Mouse (Mus musculus): ENCODE data around the gene Trip12. TPM values are rescaled to one million over a fixed set of nuclear protein-coding genes. Genes with fewer than 3 reads are reported as not detected.

The Trip12 gene
- total RNA-seq, 2 experiments from 2014 or later = 178 to 197 TPM

DNA sequence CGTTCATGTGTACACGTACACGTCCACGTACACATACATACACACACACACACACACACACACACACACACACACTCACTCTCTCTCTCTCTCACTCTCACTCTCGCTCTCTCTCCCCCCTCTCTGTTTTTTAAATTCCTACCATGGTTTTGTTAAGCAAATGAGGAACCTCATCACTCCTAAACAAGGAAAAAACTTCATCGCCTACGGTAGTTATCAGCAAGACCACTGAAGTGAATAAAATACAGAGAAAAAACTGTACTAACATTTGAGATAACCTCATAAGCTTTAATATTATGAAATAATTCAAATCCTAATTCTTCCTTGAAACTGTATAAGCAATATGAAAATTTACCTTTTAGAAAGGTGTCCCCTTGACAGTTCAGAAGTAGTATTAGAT lies 45.0 kb downstream of the Trip12 start:
- DNase-seq (ENCODE audit: low spot score) = no peak

DNA sequence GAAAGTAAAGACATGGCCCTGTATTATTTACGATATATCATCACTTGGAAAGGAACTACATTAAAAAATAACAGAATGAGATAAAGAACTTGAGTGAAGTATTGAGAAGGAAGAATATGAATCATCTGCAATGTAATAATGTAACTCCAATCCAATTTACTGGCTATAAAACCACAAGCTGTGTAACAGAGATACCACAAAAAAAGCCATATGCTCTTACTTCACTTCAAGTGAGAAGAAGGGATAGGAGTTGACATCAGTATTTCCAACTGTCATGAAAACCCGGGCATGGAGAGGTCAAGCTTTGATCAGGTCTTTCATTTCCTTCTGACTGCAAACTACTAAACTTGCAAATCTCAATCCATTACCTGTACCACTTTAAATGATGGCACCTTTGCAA lies 48.9 kb downstream of the Trip12 start:
- DNase-seq (ENCODE audit: low spot score) = no peak

DNA sequence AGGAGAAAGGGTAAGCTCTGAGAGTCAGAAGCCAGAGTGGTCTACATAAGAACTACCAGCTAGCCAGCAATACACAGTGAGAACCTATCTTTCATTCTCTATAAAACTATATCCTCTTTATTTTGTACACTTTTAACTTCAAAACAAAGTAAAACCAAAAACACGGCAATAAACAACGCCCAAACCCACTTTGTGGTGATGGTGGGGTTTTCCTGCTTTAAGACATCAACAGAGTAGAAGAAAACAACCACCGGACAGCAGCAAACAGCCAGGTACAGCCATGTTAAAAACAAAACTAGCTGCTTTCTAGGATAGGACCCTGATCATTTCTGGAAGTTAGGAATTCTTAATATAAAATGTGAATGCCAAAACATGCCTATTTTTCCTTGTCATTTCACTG lies 59.7 kb downstream of the Trip12 start:
- DNase-seq (ENCODE audit: low spot score) = no peak

DNA sequence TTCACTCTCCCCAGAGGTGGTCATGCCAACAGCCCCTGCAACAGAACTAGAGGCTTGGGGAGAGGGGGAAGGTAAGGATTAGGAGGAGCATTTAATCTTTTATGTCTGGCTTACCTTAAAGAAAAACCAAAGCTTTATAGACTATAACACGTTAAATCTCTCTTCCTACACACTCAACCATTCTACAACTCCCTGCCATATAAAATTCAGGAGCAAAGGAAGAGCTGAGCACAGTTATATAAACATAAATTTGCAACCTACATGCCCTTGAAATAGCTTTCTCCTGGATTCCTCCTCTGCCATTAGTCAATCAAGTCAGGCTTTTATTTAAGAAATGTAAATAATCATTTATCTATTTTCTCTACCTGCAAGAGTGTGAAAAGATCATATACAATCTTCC lies 62.9 kb downstream of the Trip12 start:
- DNase-seq (ENCODE audit: low spot score) = no peak

DNA sequence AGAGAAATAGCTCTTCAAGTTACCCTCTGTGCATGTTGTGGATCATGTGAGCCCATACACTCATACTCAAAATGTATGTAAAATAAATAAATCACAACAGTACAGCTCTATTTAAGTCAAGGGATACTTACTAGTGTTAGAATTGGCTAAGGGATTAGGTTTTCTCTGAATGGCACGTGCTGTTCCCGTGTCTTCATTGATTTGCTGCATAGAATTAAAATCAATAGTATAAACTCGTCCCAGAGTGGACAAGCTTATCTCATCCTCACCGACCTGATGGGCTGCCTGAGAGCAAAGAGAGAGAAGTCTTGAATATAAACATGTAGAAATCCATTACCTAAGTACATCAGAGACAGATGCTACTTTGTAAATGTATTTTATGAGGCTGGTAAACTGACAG lies 81.5 kb downstream of the Trip12 start:
- DNase-seq (ENCODE audit: low spot score) = no peak

DNA sequence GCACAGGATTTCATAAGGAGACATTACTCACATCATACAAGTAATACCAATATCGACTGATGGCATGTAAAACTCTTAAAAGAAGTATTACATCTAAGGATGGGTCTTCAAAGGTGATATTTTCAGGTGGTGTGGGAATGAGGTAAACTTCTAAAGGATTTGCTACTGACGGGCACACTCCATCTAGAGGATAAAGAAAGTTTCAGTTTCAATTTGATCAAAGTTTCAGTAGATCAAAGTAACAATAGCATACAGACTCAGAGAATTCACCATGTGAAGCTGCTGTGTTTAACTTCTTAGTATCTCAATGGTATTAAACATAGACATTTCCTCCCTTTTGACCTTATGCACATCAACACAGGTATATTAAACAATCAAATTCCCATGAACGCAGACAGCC lies 98.2 kb downstream of the Trip12 start:
- no peak for DNase-seq (ENCODE audit: low spot score)

DNA sequence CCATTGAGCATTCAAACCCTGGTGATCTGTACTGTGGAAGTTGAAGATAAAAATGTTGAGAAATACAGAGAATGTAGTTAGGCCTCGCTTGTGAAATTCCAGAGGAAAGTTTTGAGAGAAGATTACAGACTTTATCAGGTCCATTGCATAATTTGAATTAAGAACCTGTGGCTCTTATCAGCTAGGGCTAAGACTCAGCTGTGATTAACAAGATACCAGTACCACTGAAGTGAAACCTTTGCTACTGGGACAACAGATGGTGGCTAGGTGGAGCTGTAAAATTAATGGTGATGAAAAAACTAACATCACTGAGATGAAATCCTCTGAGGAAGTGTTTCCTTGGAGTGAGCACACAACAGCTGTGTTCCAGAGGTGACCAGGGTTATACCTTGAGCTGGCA lies 100.2 kb downstream of the Trip12 start:
- no peak for DNase-seq (ENCODE audit: low spot score)

DNA sequence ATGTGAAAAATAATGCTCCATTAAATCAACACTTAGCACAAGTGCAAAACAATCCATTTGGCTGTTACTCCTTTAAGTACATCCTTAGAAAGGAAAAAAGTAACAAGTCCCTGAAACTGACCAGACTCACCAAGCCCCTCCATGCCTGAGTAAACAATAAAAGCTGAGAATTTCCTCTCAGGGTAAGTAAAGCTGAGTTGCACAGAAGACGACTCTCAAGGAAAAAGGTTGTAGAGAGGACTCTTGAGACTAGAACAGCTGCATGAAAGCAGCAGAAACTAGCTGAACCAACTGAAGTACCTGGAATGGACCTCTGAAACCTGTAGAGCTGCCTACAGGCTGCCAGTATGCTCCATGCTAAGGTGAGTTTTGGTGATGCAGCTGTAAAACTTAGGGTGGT lies 103.2 kb downstream of the Trip12 start:
- DNase-seq (ENCODE audit: low spot score) = no peak

DNA sequence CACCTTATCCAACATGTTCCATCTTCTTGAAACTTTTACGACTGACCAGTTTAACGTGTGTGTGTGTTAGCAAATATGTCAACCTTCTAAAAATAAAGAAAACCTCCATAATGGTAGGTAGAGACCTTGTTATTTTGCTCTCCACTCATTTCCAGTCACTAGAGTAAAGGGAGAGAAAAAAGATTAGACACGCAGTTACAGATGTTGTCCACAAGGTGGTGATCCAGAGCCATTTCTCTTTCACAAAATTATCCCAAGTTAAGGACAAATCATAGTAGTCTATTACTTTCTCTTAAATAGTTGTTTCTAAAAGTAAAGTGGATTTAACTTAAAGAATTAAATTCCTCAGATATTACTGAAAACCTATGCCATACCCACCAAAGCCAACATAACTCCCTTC lies 106.5 kb downstream of the Trip12 start:
- peak; percentile 13 for DNase-seq (ENCODE audit: low spot score)

DNA sequence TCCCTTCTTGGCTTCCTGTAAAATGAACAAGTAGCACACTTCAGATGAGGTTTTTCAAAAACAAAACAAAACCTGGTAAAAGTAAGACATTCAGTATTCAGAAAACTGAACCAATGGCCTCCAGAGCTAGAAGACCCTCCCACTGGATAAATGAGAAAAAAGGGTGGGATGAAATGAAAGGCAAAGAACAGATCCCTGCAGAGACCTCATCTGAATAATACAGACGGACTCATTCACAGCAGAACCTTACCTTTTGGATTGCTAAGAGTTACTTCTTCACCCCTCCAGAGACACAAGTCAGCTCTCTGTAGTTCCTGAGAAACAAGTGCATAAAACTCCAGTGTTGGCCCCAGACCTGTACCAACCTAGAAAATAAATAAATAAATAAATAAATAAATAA lies 108.6 kb downstream of the Trip12 start:
- DNase-seq (ENCODE audit: low spot score) = no peak

DNA sequence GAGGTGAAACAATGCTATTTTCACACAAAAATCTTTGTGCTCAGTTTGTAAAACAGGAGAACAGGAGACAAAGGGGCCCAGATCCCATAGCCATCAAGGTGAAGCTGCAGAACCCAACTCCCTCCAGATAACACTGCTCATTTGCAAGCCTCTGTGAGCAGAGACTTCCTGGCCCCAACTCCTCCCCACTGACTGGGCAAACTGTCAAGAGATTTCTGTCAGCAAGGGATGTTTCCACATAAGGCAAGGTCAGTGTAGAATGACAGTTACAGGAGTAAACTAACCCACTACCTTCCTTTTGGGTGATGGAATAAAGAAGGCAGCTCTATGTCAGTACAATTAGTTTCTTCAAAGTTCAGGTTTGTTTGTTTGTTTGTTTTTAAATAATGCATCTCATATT lies 117.5 kb downstream of the Trip12 start:
- peak; percentile 16 for DNase-seq (ENCODE audit: low spot score)

DNA sequence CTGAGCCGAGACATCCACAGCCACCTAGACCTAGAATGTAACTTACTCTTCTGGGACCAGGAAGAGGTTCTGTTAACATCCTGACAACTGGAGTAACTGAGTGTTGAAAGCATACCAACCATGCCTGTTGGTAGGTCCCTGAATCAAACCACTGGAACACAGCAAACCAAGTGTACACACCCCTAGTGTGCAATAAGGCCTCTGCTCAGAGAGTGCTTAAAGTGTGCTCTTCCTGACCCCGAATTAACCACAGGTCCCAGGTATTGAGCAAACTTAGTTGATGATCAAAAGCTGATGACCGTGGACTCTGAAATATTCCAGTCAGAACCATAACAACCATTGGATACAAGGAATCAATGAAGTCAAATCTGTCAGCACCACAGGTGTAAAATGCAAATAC lies 117.9 kb downstream of the Trip12 start:
- no peak for DNase-seq (ENCODE audit: low spot score)

DNA sequence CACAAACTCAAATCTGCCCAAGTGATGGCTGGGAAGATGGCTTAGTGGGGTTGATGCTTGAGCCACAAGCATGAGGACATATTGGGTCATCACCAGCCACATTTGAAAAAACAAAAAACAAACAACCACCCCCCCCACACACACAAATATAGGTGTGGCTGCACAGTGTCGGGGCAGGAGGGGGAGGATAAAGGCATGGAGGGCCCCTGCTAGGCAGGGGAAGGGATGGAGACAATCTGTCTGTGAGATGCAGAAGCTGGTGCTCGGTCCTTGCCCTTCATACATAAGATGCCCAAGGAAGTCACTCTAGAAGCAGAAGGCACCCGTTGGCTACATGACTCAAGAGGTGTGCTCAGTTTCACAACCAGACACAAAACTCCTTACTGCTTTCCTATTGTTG lies 118.4 kb downstream of the Trip12 start:
- DNase-seq (ENCODE audit: low spot score) = no peak

DNA sequence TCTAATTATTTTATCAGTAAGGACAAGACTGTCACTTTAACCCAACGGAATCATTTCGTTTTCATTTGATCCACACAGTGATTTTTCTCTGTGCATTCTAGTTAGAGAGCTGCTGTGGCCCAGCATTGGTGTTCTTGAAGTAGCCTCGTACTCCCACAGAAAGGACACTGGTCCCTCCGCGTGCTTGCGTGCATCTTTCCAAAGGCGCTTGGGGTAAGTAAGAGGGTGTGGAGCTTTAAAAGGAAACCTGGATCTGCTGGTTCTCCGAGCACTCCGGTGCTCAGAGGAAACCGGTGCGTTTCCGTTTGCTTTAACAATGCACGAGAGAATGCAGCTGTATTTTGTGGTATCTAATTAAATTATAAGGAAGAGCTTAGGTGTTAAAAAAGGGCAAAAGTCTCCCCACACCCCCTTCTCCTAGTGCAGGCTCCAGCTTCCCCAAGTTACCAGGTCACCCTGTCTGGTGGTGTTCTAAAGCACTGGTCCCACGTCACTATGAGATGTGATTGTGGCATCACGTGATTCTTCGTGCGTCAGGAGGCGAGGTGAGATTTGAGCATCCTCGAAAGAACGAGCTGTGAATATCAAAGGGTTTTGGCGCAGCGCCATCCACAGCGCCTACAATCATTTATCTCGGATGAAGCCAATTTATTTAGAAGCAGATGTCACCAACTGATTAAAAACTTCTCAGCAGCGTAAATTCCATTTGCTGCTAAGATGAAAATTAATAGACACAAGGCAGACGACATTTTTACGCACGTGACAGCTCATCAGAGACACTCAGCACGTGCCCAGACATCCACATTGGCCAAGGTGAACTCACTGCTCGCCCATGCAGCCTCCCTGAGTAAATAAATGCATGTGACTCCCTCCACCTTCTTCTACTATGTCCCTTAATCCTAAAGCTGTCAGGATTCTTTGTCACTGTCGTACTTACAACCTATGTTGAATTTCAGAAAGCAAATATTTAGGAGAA lies 130.2 kb downstream of the Trip12 start:
- DNase-seq (ENCODE audit: low spot score) = no peak

DNA sequence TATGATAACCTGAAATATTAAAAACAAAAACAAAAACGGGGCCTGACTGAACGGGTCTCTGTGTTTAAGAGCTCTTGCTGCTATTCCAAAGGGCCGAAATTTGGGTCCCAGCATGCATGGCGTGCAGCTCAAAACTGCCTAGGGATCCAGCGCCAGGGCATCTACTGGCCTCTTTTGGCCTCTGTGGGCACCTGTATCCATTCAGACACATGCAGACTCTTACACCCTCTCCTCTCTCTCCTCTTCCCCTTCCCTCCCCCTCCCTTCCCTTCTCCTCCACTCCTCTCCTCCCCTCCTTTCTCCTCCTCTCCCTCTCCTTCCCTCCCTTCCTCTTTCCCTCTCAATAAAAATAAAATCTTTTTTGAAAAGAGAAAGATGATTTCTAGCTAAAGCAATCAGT lies 130.9 kb downstream of the Trip12 start:
- DNase-seq (ENCODE audit: low spot score) = no peak

DNA sequence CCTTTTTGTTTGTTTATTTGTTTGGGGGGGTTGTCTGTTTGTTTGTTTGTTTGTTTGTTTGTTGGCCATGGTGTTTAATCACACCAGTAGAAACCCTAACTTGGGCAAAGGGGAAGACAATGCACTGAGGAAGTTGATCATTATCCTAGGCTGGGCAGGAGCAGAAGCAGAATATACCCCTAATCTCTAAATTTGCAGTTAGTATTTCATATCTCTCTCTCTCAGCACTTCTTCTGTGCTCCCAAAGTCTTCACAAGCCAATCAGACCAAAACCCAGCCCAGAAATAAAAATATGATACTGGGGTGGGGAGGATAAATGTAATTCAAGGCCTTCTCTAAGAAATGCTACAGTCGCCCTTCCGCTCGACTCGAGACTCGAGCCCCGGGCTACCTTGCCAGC lies 140.1 kb downstream of the Trip12 start:
- no peak for DNase-seq (ENCODE audit: low spot score)

DNA sequence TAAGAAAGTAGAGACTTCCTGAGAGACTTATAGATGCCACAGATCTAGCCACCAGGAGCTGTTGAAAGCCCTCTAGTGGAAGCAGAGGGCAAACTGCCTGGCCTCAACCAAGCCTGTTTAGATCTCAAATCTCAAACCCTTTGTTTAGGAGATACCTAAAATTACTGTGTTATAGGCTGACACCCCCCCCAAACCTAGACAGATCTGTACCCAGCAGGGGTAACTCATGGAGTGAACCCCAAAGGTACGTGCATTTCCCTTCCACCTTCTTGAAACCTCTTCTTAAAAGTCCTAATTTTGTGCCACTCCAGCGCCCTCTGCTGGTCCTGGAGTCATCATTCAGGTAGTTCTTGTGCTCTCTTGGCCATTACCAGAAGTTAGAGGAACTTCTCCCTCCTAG lies 143.2 kb downstream of the Trip12 start:
- no peak for DNase-seq (ENCODE audit: low spot score)

DNA sequence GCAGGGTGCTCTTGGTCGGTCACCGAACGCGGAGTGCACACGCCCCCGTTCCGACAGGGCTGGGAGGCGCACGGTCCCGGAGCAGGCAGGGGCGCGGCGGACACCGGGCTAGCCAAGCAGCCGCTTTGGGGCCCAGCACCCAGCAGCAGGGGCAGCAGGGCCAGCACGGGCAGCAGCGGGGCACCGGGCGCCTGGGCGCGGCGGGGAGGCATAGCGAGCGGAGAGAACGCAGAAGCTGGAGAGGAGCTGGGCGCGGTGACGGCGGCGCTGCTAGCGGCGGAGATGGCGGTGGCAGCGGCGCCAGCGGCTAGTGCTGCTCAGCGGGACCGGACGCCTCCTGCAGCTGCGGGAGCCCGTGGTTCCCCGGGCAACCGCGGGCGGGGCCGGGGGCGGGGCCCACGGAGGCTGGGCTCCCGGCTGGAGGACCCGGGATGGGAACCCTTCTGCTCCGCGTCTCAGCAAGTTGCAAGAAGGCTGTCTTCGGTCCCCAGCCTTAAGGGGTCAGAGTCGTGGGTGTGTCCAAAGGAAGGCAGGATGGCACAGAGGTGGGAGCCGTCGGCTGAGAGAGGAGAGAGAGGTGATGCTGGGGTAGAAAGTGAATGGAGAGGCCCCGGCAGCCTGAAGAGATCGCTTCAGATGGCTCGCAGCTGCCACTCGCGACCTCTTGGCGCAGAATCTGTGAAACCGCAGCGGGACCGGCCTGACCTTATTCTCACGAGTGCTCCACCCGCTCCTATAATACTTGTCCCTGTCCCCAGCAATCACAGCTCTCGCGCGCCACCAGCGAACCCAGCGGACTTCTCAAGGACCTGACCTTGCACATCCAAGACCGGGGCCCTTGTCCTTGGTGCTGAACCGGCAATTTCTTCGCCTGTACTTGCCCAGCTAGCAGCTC lies 144.6 kb downstream of the Trip12 start, which contains the start of gene Dner:
Dner (minus strand) TSS at position 705 of the 895 bp plus-strand sequence.
- peak; percentile 28 for DNase-seq (ENCODE audit: low spot score)

DNA sequence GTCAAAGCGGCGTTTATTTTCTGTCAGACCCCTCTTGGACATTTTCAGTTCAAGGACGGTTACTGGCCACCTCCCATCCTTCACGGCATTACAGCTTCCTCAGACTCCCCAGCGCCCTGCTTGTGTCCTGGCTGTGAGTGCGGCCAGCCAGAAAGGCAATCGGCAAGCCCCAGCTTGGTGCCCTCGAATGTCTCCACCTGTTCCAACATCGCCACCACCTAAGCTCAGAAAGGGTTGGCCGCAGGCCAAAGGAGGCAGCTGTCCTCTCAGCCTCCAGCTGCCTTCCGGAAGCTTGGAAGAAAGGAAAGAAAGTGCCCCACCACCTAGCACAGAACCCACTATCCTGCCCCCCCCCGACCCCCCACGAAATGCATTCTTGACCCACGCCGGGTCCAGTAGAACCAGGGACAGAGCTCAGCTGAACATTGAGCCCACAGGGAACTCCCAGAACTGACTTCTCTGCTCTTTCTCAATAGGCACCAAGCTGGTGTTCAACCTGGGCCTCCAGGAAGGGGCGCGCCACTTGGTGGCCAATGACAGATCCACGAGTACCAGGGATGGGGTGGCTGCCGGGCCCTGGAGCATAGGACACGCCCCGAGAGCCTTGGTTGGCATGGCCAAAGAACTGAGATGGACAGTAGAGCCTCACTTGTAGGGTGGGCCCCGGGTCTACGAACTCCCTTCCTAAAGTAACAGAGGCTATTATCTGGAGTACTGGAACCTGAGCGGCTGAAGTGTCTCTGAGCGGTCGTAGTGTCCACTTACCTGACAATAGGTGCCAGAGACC lies 145.4 kb downstream of the Trip12 start:
- no peak for DNase-seq (ENCODE audit: low spot score)

DNA sequence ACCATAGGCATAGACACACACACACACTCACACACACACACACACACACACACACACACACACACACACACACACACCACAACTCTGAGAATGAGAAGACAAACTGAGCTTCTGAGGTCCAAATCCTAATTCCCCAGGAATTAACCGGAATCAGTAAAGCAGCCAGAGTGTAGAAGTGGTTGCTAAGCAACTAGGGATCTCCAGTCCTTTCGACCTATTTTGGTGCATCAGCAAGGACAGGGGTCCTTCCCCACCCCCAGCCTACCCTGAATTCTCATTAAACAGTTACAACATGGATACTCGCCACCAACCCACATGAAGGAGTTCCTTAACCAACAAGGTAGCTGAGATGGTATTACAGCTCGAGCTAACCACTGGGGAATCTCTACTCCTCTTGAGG lies 162.4 kb downstream of the Trip12 start:
- no peak for DNase-seq (ENCODE audit: low spot score)
